Mouse (Mus musculus) stomach, embryonic 16.5 days (tissue): ENCODE data around the gene Tulp2. TPM values are rescaled to one million over a fixed set of nuclear protein-coding genes. Genes with fewer than 3 reads are reported as not detected.

Experiments
- ATAC-seq: fragments of 200-750 bp; cut with Nextera tagmentation; 2 replicates; pipeline ENCODE4 v1.8.0; 2017; ENCODE audit warnings: moderate number of reproducible peaks, moderate TSS enrichment; ENCODE audit not compliant: insufficient read depth, low FRiP score
- H3K27ac ChIP-seq: fragments of 300-500 bp; sonication (generic); 2 replicates; pipeline ENCODE4 v1.5.1; 2014; ENCODE audit warnings: low read length
- H3K27me3 ChIP-seq: fragments of 300-500 bp; sonication (generic); 2 replicates; pipeline ENCODE4 v1.6.1; 2014; ENCODE audit warnings: low read length, control low read depth, mixed read lengths; ENCODE audit not compliant: control insufficient read depth, insufficient read depth
- H3K36me3 ChIP-seq: fragments of 300-500 bp; sonication (generic); 2 replicates; pipeline ENCODE4 v1.6.1; 2014; ENCODE audit warnings: low read length; ENCODE audit not compliant: control insufficient read depth, insufficient read depth
- H3K4me1 ChIP-seq: fragments of 300-500 bp; sonication (generic); 2 replicates; pipeline ENCODE4 v1.6.1; 2014; ENCODE audit warnings: low read length, control low read depth, mixed read lengths; ENCODE audit not compliant: control insufficient read depth, insufficient read depth
- H3K4me2 ChIP-seq: fragments of 300-500 bp; sonication (generic); 2 replicates; pipeline ENCODE4 v1.6.1; 2014; ENCODE audit warnings: low read depth, low read length, mixed read lengths
- H3K4me3 ChIP-seq: fragments of 300-500 bp; sonication (generic); replicated peaks from 2 replicates; pipeline ENCODE4 v1.5.1; 2014; ENCODE audit warnings: mild to moderate bottlenecking, low read length
- H3K9ac ChIP-seq: fragments of 300-500 bp; sonication (generic); 2 replicates; pipeline ENCODE4 v1.6.1; 2014; ENCODE audit warnings: low read length
- H3K9me3 ChIP-seq: fragments of 300-500 bp; sonication (generic); replicated peaks from 2 replicates; pipeline ENCODE4 v1.6.1; 2016; ENCODE audit warnings: low read length, control low read depth; ENCODE audit not compliant: control insufficient read depth
- WGBS: fragments of 180-500 bp; shearing (Covaris S2); extraction: QIAGEN DNeasy Blood & Tissue Kit; methylation state at CpG from one replicate; pipeline ENCODE4 v1.1.7; 2014; 5-methylcytosine and 5-hydroxymethylcytosine counted together
- polyA plus RNA-seq: library from polyadenylated mRNA; unstranded; fragments of >200 nt; fragmentation: Nextera tagmentation; extraction: Ambion mirVana; gene quantifications from 2 replicates; pipeline ENCODE4 v1.2.1, GENCODE M21; 2015

Gene Tulp2
- polyA plus RNA-seq, 1 experiment from 2014 or later, result 1.5 TPM

DNA sequence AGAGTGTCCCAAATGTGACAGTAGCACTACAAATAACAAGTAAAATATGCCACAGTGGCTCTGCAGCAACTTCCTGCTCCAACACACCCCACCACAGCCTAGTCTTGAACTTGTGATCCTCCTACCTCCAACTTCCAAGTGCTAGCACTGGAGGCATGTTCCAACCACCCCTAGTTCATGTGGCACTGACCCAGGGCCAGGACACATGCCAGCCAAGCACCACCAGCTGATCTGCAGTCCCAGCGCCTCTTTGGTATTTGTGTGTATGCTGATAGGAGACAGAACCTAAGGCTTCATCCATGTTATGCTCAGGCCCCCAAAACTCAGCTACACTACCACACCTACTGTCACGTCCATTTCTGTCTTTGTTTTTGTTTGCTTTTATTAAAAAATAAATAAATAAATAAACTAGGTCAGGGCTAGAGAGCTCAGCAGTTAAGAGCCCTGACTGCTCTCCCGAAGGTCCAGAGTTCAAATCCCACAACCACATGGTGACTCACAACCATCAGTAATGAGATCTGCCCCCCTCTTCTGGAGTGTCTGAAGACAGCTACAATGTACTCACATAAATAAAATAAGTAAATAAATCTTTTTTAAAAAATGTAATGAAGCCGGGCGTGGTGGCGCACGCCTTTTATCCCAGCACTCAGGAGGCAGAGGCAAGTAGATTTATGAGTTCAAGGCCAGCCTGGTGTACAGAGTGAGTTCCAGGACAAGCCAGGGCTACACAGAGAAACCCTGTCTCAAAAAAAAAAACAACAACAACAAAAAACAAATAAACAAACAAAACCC, 17.5 kb upstream of the Tulp2 start:
- Histone ChIP-seq H3K4me1 (peaks cover 29% of the 10 kb centered on the region), H3K27ac (no peak overlapping the region), H3K27me3 (no peaks in the 10 kb centered on the region), H3K36me3 (peaks cover 5% of the 10 kb centered on the region; the same call in 1 of the 2 replicates), H3K9ac (no peak overlapping the region), H3K4me3 (no peak overlapping the region), H3K9me3 (no peaks in the 10 kb centered on the region), H3K4me2 (no peak overlapping the region)
- ATAC-seq, result no peak
- 92% methylated on average over 7 of the region's 7 CpGs for WGBS

GRCm38 (mm10) chr7:45465112-45465511, 16.6 kb upstream of the Tulp2 start:
- Histone ChIP-seq H3K4me3 (no peak overlapping the region), H3K4me2 (no peak overlapping the region)

GRCm38 (mm10) chr7:45465549-45465948, 16.1 kb upstream of the Tulp2 start:
- H3K4me3 ChIP-seq, result peak overlapping the region; percentile 82
- WGBS, result 68% methylated on average over 9 of the region's 9 CpGs
- no peak for ATAC-seq
- no peaks in the 10 kb centered on the region for H3K9me3 ChIP-seq
- H3K36me3 ChIP-seq, result peaks cover 5% of the 10 kb centered on the region; the same call in 1 of the 2 replicates
- peak overlapping the region; percentile 86 for H3K4me2 ChIP-seq
- H3K9ac ChIP-seq, result peak overlapping the region; percentile 88; the same call in 1 of the 2 replicates
- peaks cover 23% of the 10 kb centered on the region for H3K4me1 ChIP-seq
- no peaks in the 10 kb centered on the region for H3K27me3 ChIP-seq
- no peak overlapping the region for H3K27ac ChIP-seq

More at GRCm38 (mm10) chr7:45465112-45465511, 16.6 kb upstream of the Tulp2 start:
- H3K9me3 ChIP-seq, result no peaks in the 10 kb centered on the region
- no peak for ATAC-seq
- no peaks in the 10 kb centered on the region for H3K27me3 ChIP-seq
- peaks cover 5% of the 10 kb centered on the region; the same call in 1 of the 2 replicates for H3K36me3 ChIP-seq
- WGBS, result 91% methylated on average over 12 of the region's 12 CpGs
- no peak overlapping the region for H3K9ac ChIP-seq
- peaks cover 27% of the 10 kb centered on the region for H3K4me1 ChIP-seq
- no peak overlapping the region for H3K27ac ChIP-seq

DNA sequence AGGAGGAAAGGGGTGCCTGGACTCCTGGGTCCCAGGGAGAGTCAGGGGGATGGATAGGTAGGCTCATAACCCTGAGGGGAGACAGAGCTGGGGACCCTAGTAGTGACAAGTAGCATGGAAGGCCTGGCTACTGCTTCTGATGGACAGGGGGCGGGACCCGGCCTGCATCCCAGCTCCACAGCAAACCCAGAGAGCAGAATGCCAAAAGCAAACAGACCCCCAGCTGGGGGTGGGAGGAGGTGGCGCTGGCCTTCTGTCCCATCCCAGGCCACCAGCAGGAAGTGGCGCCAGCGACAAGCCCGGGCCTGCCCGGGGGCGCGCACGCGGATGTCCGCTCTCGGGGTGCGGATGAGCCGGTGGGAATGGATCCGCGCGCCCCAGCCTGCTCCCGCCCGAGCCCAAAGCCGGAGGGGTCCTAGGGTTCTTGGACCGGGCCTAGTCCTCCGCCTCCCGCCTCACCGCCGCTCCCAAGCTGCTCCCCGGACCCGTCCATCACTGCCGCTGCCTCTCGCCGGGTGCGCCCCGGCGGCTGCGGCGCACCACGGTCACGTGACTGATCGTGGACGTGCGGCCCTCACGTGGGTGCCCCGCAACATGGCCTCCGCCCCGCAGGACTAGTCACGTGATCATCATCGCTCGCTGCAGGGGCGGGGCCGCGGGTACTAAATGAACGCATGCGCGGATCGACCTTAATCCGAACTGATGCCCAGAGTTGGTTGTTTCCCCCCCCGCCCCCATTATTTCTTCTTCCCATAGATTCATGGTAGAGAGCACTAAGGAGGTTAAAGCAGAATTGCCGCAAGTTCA, 15.2 kb upstream of the Tulp2 start, which contains the start of gene Bax:
Gene Bax, minus strand, starts transcription at position 616 of the 807 bp plus-strand sequence.
- Histone ChIP-seq H3K36me3 (peaks cover 5% of the 10 kb centered on the region; the same call in 1 of the 2 replicates), H3K27ac (peak within 1 kb of the TSS; percentile 4), H3K4me3 (peak within 1 kb of the TSS; percentile 82), H3K4me2 (peak within 1 kb of the TSS; percentile 86), H3K27me3 (no peaks in the 10 kb centered on the region), H3K9me3 (no peaks in the 10 kb centered on the region), H3K9ac (peak within 1 kb of the TSS; percentile 88), H3K4me1 (peaks cover 14% of the 10 kb centered on the region)
- WGBS, result under 1% methylated on average over 57 of the region's 58 CpGs
- ATAC-seq, result peak; percentile 82

- Histone ChIP-seq H3K4me3 (peak overlapping the region; percentile 82), H3K9ac (peak overlapping the region; percentile 46), H3K36me3 (peaks cover 5% of the 10 kb centered on the region; the same call in 1 of the 2 replicates), H3K4me1 (peaks cover 9% of the 10 kb centered on the region), H3K27ac (no peak overlapping the region), H3K27me3 (no peaks in the 10 kb centered on the region), H3K4me2 (peak overlapping the region; percentile 86), H3K9me3 (no peaks in the 10 kb centered on the region)
- ATAC-seq, result peak; percentile 12; the same call in 1 of the 2 replicates
- 30% methylated on average over 7 of the region's 7 CpGs for WGBS
These were observed 14.5 kb upstream of the Tulp2 start for GRCm38 (mm10) chr7:45467090-45467670.

GRCm38 (mm10) chr7:45470869-45471268, 10.8 kb upstream of the Tulp2 start:
- no peak for ATAC-seq
- Histone ChIP-seq H3K4me3 (no peak overlapping the region), H3K4me1 (peaks cover 7% of the 10 kb centered on the region), H3K27ac (no peak overlapping the region), H3K36me3 (no peaks in the 10 kb centered on the region), H3K9ac (no peak overlapping the region), H3K4me2 (no peak overlapping the region), H3K27me3 (no peaks in the 10 kb centered on the region), H3K9me3 (no peaks in the 10 kb centered on the region)
- 6% methylated on average over 3 of the region's 3 CpGs for WGBS

GRCm38 (mm10) chr7:45475291-45475969, 6.2 kb upstream of the Tulp2 start:
- H3K4me1 ChIP-seq, result 0 out of 2 replicates have a peak, but pooled peaks cover 2% of the 10 kb centered on the region
- no peaks in the 10 kb centered on the region for H3K9me3 ChIP-seq
- 57% methylated on average over 16 of the region's 16 CpGs for WGBS
- no peaks in the 10 kb centered on the region for H3K36me3 ChIP-seq
- H3K9ac ChIP-seq, result peak overlapping the region; percentile 68
- H3K27ac ChIP-seq, result no peak overlapping the region
- peak overlapping the region; percentile 52 for H3K4me2 ChIP-seq
- H3K27me3 ChIP-seq, result no peaks in the 10 kb centered on the region
- peak; percentile 61 for ATAC-seq
- peak overlapping the region; percentile 33 for H3K4me3 ChIP-seq

- 0 out of 2 replicates have a peak, but pooled peaks cover 2% of the 10 kb centered on the region for H3K4me1 ChIP-seq
- H3K27me3 ChIP-seq, result no peaks in the 10 kb centered on the region
- H3K4me2 ChIP-seq, result no peak overlapping the region
- ATAC-seq, result no peak
- H3K4me3 ChIP-seq, result no peak overlapping the region
- no peak overlapping the region for H3K27ac ChIP-seq
- 47% methylated on average over 1 of the region's 1 CpGs for WGBS
- no peaks in the 10 kb centered on the region for H3K9me3 ChIP-seq
- H3K9ac ChIP-seq, result no peak overlapping the region
- no peaks in the 10 kb centered on the region for H3K36me3 ChIP-seq
These were observed 5.2 kb upstream of the Tulp2 start for GRCm38 (mm10) chr7:45476453-45476852.
